Mouse (Mus musculus) left cerebral cortex, postnatal 4 days (tissue): ENCODE results near the gene H1f0. TPM values are rescaled to one million over a fixed set of nuclear protein-coding genes. Genes with fewer than 3 reads are reported as not detected.
"Not testable (repeated sequence)": the region's sequence is repeated elsewhere in the genome, so short reads cannot be mapped to it uniquely, and the experiment has no call there.

Experiments
- DNase-seq: peaks from one replicate; pipeline ENCODE4 v3.0.0-alpha.2; 2022
- intact Hi-C: fragments of 180-260 bp; cut with DNase I; formaldehyde crosslinking; loops from one replicate; pipeline ENCODE4 v1.15.1; 2025
- total RNA-seq, 2 experiments: library from RNA; stranded (reverse); gene quantifications; 2 replicates each; pipeline ENCODE4 v1.2.3; 2021

The H1f0 gene
- total RNA-seq, 2 experiments from 2014 or later: 84.8 to 94.8 TPM

DNA sequence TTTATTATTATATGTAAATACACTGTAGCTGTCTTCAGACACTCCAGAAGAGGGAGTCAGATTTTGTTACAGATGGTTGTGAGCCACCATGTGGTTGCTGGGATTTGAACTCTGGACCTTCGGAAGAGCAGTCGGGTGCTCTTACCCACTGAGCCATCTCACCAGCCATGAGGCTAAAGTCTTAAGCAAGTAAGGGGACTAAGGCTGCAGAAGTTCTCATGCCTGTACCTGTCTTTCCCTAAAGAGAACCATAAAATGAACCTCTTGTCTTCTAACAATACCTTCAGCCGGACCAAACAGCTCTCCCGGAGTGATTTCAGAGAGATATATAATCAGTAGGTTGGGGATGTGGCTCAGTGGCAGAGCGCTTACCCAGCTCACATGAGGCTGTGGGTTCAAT, 3.7 kb downstream of the H1f0 start:
- intact Hi-C loops: not testable (repeated sequence)

DNA sequence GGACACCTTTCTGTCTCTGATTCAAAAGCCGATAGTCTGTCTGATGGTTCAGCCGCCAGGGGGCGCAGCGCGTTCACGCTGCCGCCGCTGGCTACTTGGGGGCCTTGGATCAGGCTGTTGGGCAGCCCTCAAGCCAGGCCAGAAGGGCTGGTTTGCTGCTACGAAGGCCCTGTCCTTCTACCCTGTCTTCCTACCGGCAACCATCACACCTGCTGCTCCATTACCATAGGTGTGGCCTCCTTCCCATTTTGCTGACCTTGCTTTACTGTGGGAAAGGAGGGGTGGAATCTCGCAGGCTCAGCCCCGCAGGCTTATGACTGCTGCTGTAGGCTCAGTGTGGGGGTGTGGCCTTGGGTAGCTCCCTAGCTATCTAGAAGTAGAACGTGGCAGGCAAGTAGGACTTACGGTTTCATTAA, 9.7 kb downstream of the H1f0 start:
- peak; percentile 81 for DNase-seq
- intact Hi-C loops: no loop called here

More for the DNA sequence above, 3.7 kb downstream of the H1f0 start:
- not testable (repeated sequence) for DNase-seq

DNA sequence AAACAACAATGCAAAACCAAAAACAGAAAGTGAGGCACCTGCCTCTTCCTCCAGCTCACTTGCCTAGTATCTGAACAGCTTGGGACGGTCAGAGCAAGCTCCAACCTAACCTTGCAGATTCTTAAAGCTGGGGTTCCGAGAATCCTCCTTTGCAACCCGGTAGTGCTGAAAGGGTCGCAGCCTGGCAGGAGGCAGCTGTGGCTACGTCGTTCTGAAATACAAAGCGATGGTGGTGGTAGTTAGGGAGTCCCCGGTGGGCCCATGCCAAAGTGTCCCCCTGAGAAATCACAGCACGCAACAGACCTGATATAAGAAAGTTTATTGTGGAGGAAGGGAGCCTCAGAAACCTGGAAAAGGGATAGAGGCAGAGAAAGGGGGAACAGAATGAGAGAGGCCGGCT, 10.1 kb downstream of the H1f0 start:
- intact Hi-C loops: no loop called here
- DNase-seq: no peak

DNA sequence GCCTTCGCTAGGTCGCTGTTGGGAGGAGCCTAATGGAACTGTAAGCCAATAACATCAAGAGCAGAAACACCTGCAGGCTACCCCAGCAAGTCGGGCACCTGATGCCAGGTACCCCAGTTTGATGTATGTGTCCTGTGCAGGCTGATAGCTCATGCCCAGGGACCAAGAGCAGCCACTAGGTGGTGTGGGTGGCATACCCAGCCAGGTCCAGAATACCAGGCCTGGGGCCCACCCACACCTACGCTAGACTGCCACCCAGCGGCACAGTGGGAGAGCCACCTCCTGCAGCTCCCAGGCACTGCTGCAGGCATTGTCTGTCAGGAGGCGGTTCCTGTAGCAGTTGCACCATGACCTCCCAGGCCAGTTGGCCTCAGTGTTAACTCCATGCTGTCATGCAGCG, 10.6 kb downstream of the H1f0 start:
- intact Hi-C loops: no loop called here
- peak; percentile 61 for DNase-seq

DNA sequence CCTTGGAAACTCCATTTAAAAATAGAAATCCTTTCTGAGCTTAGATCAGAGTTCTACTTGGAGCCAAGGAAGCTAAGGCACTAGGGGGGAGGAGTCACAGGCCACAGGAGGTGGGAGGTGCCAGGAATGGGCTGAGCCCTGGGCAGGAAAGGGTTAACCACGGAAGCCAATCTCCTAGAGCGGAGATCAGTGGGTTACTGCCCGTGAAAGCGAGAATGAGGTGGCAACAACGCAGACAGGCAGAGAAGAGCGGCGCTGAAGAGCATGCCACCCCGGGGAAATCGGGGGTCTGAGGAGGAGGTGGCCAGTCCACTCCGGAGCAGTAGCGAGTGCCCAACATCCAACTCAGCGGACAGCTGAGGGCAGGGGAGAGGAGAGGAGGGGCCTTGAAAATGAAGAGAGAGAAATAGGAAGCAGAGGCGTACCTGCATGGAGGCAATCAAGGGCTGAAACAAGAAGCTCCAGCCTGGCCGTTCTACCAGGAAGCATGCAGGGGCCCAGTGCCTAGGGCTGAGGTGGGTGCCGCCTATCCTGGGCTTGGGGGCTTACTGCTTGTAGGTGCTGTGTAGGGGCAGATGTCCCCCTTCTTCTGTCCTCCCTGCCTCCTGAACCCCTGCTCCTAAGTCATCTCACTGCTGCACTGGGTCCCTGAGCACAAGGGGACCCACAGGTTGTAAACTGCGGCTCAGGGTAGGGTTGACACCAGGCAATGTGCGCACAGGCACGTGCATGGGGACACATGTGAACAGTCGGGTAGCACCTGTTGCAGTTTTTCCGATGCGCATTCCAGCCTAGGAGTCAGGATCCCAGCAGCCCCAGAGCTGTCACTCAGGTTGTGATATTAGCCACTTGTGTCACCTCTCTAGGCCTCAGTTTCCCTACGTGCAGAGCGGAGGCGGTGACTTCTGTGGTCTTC, 12.5 kb downstream of the H1f0 start:
- intact Hi-C loops: no loop called here
- no peak for DNase-seq

DNA sequence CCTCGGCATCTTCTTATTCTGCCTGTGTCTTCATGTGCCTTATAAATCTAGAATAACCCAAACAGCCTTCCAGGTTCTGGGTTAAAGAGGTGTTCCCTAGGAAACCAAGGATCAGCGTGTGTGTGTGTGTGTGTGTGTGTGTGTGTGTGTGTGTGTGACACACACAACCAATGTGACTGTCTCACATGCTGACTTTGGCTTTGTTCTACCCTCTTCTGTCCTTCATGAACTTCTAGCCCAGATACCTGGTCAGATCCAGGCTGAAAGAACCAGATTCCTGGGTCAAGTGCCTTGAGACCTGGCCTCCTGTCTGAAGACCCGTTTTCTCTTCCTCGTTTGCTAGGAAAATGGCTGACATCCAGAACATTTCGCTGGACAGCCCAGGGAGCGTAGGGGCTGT, 13.3 kb downstream of the H1f0 start, which contains the start of gene Galr3:
Galr3 (plus strand) TSS at position 301 of the 400 bp plus-strand sequence.
- intact Hi-C loops: no loop called here
- DNase-seq: no peak

DNA sequence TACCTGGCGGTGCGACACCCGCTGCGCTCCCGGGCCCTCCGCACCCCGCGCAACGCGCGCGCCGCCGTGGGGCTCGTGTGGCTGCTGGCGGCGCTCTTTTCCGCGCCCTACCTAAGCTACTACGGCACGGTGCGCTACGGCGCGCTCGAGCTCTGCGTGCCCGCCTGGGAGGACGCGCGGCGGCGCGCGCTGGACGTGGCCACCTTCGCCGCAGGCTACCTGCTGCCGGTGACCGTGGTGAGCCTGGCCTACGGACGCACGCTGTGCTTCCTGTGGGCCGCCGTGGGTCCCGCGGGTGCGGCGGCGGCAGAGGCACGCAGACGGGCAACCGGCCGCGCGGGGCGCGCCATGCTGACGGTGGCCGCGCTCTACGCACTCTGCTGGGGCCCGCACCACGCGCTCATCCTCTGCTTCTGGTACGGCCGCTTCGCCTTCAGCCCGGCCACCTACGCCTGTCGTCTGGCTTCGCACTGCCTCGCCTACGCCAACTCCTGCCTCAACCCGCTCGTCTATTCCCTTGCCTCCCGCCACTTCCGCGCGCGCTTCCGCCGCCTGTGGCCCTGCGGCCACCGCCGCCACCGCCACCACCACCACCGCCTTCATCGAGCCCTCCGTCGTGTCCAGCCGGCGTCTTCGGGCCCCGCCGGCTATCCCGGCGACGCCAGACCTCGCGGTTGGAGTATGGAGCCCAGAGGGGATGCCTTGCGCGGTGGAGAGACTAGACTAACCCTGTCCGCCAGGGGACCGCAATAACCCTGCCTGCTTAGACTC, 14.7 kb downstream of the H1f0 start:
- intact Hi-C loops: no loop called here
- no peak for DNase-seq

DNA sequence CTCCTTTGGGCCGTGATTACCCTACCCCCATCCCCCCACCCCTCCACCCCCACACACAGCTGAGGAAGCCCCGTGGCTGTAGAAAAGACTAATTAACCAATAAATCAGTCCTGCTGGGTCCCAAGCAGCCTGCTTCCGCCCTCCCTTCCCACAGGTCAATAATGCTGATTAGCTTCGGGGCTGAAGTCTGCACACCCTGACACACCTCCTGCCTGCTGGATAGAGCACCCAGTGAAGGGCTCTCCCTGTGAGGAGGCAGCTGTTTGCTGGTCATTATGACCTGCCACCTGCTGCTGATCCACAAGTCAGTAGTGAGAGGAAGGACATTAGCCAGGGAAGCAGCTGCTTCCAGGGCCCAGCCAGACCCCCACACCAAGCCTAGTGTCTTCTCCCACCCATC, 16.6 kb downstream of the H1f0 start:
- intact Hi-C loops: no loop called here
- no peak for DNase-seq

DNA sequence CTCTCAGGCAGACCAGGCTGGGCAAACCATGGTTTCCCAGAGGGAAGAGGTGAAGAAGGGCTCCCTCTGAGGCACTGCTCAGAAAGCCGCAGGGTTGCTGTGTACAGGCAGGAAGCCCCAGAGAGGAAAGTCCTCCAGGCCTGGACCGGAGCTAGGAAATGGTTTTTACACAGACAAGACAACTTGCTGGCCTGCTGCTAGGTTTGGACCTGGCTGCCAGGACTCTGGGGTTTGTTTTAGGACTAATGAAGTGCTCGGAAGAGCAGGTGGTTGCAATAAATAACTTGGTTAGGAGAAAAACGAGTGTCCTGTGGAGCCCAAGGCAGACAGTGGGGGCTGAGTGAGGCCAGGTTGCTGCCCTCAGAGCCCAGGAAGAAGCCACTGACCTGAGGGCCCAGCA, 19.9 kb downstream of the H1f0 start:
- no peak for DNase-seq
- intact Hi-C loops: no loop called here

DNA sequence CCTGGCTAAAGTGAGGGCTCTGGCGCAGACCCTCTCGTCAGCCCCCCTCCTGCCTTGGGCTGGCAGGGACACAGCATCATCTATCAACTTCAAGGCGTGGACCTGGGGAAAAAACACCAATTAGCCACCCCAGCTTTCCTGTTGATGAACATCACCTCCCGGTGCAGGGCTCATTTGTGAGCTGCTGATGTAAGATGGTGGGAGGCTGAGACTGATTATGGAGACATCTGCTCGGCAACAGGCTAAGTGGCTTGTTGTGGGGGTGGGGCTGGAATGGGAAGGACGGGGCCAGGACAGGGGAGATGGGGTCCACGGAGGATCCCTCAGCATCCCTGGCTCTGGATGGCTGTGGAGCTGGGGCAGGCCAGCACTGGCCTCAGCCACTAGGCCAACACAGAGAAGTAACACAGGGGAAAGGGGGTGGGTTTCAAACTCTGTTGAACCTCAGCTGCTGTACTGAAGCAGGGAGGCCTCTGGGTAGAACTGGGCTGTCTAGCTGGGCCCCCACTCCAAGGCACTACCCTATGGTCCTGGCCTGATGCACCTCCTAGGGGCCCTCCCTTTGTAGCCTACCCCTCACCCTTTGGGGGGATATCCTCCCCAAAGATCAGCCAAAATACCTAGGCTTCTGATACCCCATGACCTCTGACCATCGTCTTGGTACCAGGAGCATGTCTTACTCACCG, 22.1 kb downstream of the H1f0 start:
- DNase-seq: no peak
- intact Hi-C loops: no loop called here

DNA sequence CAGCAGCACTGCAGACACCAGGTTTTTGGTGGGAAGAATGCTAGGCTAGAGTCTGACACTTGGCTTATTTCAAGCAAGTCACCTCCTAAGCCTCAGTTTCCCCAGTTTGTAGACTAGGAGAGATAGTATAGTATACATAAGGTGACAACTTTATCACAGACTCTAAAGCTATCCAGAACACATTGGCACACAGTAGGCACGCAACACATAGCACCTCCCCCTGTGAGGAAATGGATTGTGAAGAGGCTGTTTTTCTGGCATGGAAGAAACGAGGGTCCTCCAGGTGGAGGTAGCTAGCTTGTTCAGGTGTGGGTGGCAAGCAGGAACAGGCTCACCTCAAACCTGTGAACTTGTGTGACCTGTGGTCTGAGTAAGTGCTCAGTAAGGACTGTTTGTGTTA, 22.7 kb downstream of the H1f0 start:
- intact Hi-C loops: no loop called here
- no peak for DNase-seq

DNA sequence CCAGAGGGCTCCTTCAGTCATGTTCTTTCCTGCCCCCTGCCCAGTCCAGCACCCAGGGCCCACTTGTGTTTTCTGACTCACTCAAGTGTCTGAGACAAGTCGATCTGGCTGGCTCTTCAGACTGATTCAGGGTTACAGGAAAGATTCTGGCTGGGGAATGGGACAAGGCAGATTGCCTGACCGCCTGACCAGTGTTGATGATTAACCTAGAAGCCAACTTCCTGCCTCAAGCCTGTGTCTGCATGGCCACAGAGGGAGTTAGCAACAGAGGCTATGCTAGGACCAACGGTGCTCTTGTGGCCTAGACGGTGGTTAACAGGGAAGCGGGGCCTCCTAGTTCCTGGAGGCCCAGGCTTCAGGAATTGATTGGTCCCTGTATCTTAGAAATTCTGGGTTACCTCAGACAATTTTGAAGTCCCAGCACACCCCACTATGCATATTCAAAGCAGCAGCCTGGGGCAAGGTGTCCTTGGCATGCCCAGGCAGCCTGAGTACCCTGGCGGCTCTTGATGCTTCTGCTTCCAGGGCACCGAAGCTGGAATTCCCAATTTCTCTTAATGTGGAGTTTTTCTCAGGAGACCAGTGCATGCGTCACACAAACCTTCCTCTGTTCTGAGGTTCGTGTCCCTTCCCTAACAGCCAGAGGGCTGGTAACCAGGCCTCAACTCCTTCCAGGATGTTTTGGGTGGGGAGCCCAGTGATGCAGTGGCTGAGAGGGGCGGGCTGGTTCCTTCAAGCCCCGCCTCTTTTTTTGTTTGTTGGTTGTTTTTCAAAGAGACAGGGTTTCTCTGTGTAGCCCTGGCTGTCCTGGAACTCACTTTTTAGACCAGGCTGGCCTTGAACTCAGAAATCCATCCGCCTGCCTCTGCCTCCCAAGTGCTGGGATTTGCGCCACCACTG, 23.5 kb downstream of the H1f0 start:
- no peak for DNase-seq
- intact Hi-C loops: no loop called here

DNA sequence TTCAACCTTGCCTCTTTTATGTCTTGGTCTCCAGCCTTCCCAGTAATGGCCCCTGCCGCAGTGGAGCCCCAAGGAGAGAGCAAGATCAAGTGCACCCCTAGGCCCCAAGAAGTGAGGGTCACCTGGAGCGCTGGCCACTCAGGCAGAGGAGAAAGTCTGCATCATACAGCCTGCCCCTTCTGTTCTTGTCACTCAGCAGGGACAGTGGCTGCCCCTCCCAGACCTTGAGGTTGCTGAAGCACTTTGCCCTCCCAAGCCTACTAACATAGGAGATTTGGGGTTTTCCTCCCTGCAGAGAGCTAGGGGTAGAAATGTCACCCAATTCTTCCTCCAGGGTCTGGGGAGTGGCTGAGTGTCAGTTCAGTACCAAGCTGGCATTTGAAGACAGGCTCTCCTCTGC, 24.1 kb downstream of the H1f0 start:
- intact Hi-C loops: no loop called here
- no peak for DNase-seq

DNA sequence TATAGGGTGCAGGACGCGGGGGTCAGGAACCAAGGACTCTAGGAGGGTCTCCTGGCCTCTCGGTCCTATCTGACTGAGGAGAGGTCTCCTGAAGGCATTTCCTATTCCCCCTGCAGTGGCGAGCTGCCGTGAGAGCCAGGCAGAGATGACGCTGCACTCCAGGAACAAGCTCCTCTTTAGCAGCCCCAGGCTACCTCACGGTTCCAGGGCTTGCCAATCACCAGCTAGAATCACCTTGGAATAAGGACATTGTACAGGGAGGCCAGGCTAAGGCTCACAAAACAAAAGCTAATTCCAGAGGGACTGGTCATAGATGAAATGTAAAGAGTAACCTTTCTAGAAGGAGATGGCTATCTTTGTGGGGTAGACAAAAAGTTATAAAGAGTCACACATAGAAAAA, 28.4 kb downstream of the H1f0 start:
- intact Hi-C loops: no loop called here
- DNase-seq: no peak

DNA sequence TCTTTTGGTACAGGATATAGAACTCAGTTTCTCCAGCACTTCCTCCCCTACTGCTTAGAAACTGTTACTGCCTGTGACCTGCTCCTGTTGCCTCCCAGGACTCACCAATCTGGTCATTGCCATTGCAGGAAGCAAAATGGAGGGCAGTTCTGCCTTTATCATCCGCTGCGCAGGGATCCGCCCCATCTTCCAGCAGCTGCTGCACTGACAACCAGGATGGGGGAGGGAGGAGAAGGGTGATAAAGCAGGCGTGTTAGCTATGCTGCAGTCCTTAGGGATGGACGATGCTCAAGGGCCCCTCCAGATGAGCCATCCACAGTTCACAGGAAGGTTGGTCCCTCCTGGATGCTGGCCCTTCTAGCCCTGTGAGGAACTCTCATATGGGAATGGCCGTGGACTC, 29.6 kb downstream of the H1f0 start:
- DNase-seq: no peak
- intact Hi-C loops: no loop called here

DNA sequence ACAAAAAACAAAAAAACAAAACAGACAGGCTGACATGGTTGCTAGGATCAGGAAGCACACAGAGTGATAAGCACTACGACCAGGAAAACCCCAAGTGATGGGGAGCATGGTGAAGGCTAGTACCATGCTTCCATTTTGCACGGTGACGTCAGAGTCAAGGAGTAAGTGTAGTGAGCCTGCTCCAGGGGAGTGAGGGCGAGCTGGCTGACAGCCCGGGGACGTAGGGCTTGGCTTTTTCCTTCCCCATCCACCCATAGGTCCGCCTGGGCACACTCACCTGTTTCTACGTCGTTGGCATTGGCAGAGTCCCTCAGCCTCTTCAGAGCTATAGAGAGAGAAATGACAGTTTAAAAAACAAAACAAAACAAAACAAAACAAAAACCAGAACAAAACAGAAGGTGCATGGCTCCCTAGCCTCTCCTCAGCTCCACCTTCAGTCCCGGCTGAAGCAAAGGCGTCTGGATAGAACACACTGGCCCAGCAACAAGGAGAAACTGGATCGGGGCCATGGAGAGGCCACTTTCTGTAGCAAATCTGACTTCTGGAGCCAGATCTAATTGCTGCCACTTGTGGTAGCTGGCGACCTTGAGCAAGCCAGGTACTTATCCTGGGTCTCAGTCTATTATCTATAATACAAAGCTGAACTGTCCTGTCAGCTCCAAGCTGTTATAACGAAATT, 32.8 kb downstream of the H1f0 start:
- no peak for DNase-seq
- intact Hi-C loops: no loop called here

DNA sequence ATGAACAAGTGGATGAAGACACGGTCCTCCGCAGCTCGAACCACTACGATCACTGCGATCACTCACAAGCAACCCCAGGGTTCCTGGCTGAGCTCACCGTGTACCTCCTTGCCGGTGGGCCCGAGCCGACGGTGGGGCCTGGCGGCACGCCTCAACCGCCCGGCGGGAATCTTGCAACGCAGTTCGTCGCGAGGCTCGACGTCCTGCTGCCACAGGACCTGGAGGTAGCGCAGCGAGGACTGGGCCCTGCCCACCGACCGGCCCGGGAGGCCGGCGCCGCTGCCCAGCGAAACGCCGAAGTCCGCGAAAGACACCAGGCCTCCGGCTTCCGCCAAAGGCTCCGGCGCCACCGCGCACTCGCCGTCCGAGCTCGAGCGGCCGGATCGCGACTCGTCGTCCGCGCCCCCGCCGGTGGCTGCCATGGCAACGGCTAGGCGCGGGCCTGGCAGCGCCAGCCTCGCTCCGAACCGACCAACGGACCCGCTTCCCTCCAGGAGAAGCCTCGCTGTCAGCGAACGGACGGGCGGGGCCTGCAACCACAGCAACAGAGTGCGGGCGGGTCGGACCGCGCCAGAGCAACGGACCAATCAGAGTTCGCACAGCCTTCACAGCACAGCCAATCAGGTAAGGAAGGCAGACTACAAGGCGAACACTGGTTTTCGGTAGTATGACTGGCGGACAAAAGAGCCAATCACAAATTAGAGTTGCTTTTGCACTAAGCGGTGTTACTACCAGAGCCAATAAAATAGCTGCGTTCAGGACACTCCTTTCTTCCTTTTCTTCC, 34.3 kb downstream of the H1f0 start, which contains the start of gene Ankrd54:
Ankrd54 (minus strand) TSS at position 518 of the 784 bp plus-strand sequence.
- intact Hi-C loops: no loop called here
- DNase-seq: peak; percentile 98

DNA sequence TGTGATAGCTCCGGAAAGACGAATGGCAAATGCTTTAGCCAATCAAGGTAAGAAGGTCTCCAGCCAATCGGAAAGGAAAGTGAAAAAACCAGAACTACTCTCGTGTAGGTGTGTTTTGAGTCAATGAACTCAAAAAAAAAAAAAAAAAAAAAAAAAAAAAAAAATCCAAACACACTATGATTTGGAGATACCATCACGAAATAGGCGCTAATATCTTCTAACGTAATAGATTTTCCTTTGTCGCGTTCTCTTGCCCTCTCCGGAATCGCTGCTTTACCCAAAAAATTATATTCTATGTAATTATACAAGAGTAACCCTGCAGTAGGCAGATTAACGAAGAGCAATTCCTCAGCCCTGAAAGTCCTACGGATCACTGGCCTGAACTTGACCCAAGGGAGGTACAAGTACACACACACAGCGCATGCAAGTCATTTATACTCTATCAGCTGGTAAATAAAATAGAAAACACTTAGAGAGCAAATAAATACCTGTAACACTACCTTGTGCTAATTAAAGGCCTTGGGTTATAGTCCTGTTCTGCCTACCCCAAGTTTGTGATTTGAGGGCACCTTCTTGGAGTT, 35.0 kb downstream of the H1f0 start:
- DNase-seq: no peak
- intact Hi-C loops: no loop called here
